Comparison of ENCODE assay signal across 9 mouse cellular contexts in genomic region chr7:44647042-44647724, GRCm38 (mm10). TPM values are rescaled to one million over a fixed set of nuclear protein-coding genes. Genes with fewer than 3 reads are reported as not detected.
DNase-seq lines count a peak whose midpoint lies in the region; ATAC-seq and TF ChIP-seq lines count a peak whose summit lies in the region.
"Had no signal": no experiment of that assay in that cellular context is flagged by ENCODE, and none has a peak within 500 bp of the region (broad histone marks: within the 10 kb centered on the region; RNA-seq: fewer than 3 reads in every experiment).

No protein-coding gene starts in this region.

- 0 out of 2 replicates have a peak, but pooled peaks have one; percentile 62 for ATAC-seq in midbrain, embryonic 15.5 days (replicated peaks)
- ATAC-seq in stomach, postnatal 0 days (ENCODE audit: low FRiP score, low TSS enrichment) = no peak; the same call in 1 of the 2 replicates

- no peak for TF ChIP-seq EP300 in stomach, postnatal 0 days (optimal IDR thresholded peaks at IDR 0.05)

- intact Hi-C loops in heart, postnatal 25 days (cut with DNase I) = no loop called here

- no peak overlapping the region for H3K4me2 ChIP-seq in midbrain, embryonic 15.5 days
- no peak overlapping the region for H3K4me2 ChIP-seq in stomach, postnatal 0 days (replicated peaks; ENCODE audit: low read depth)

- DNase-seq in left cerebral cortex, adult 18-20 months (ENCODE audit: low spot score in 2 of 2) = peak; percentile 83 to 87
- no peak for DNase-seq in left cerebral cortex, adult 11 months (ENCODE audit: low spot score)
- DNase-seq in adrenal gland, adult 18-20 months (ENCODE audit: low spot score in 2 of 2) = peak; percentile 56 to 58
- DNase-seq in embryo, embryonic 10.5 days (ENCODE audit: low spot score) = peak; percentile 86
- DNase-seq in heart, postnatal 25 days (ENCODE audit: low spot score) = peak; percentile 20
- DNase-seq in layer of hippocampus, postnatal 36 days = peak; percentile 69 to 70
- DNase-seq in stomach, postnatal 0 days (ENCODE audit: low spot score) = peak; percentile 78

- H3K9me3 ChIP-seq in midbrain, embryonic 15.5 days = no peaks in the 10 kb centered on the region
- H3K9me3 ChIP-seq in stomach, postnatal 0 days (ENCODE audit: control insufficient read depth, low read length) = no peaks in the 10 kb centered on the region

- H3K27me3 ChIP-seq in midbrain, embryonic 15.5 days (replicated peaks) = peaks cover 10% of the 10 kb centered on the region
- no peaks in the 10 kb centered on the region for H3K27me3 ChIP-seq in stomach, postnatal 0 days (ENCODE audit: control insufficient read depth, insufficient read depth, low read length)

- H3K36me3 ChIP-seq in midbrain, embryonic 15.5 days (replicated peaks) = no peaks in the 10 kb centered on the region
- no peaks in the 10 kb centered on the region for H3K36me3 ChIP-seq in stomach, postnatal 0 days (ENCODE audit: control insufficient read depth, insufficient read depth, low read length)

- WGBS in midbrain, embryonic 15.5 days = 50% methylated on average over 7 of the region's 7 CpGs
- WGBS in stomach, postnatal 0 days = 50% methylated on average over 7 of the region's 7 CpGs

- no peak overlapping the region for H3K9ac ChIP-seq in midbrain, embryonic 15.5 days
- no peak overlapping the region for H3K9ac ChIP-seq in stomach, postnatal 0 days (ENCODE audit: low read length)

- peaks cover 3% of the 10 kb centered on the region; the same call in 1 of the 2 replicates for H3K4me1 ChIP-seq in midbrain, embryonic 15.5 days
- H3K4me1 ChIP-seq in stomach, postnatal 0 days (replicated peaks; ENCODE audit: control insufficient read depth, insufficient read depth) = no peaks in the 10 kb centered on the region

- no peak overlapping the region for H3K4me3 ChIP-seq in midbrain, embryonic 15.5 days
- H3K4me3 ChIP-seq in stomach, postnatal 0 days (ENCODE audit: low read depth, low read length) = no peak overlapping the region
- H3K4me3 ChIP-seq: erythroblast, embryonic 14.5 days had no signal

- H3K27ac ChIP-seq in midbrain, embryonic 15.5 days = no peak overlapping the region
- H3K27ac ChIP-seq in stomach, postnatal 0 days (replicated peaks) = no peak overlapping the region

- peak; percentile 79 for TF ChIP-seq CTCF in stomach, postnatal 0 days (IDR thresholded peaks at IDR 0.05; ENCODE audit: low read depth)

RNA-seq across cellular contexts. Expression of gene Myh14, which starts 23.5 kb away (rescaled TPM):
- 10 to 100 TPM; 22.4 to 24.4 TPM for total RNA-seq in left cerebral cortex, adult 18-20 months (2021)
- 1 to 10 TPM; 5.5 to 6.6 TPM for total RNA-seq in adrenal gland, adult 18-20 months (2021)
- total RNA-seq in heart, postnatal 25 days (2021) = 10 to 100 TPM; 72.2 to 80.8 TPM
- total RNA-seq in layer of hippocampus, postnatal 36 days (2021) = 10 to 100 TPM; 27.7 to 28.1 TPM
- polyA plus RNA-seq in midbrain, embryonic 15.5 days (2015; fragmentation: Nextera tagmentation; extraction: Ambion mirVana) = 2.3 and 2.9 TPM in 2 replicates
- polyA plus RNA-seq in stomach, postnatal 0 days (2015; fragmentation: Nextera tagmentation; extraction: Ambion mirVana) = 28.1 and 28.4 TPM in 2 replicates

RNA-seq across cellular contexts. Expression of gene Kcnc3, which starts 56.7 kb away (rescaled TPM):
- 100 to 1,000 TPM in 1 of 2 experiments, 10 to 100 TPM in 1; 94.5 to 111 TPM for total RNA-seq in left cerebral cortex, adult 18-20 months (2021)
- 1 to 10 TPM; 4.0 to 5.6 TPM for total RNA-seq in adrenal gland, adult 18-20 months (2021)
- 1 to 10 TPM; 1.9 to 2.3 TPM for total RNA-seq in heart, postnatal 25 days (2021)
- 100 to 1,000 TPM; 175 to 188 TPM for total RNA-seq in layer of hippocampus, postnatal 36 days (2021)
- polyA plus RNA-seq in midbrain, embryonic 15.5 days (2015; fragmentation: Nextera tagmentation; extraction: Ambion mirVana) = 5.8 and 8.0 TPM in 2 replicates
- 0.06 and 0.10 TPM in 2 replicates for polyA plus RNA-seq in stomach, postnatal 0 days (2015; fragmentation: Nextera tagmentation; extraction: Ambion mirVana)

Comparison
In these comparisons a context has a peak if more than half of its experiments do, and no peak if none do; other contexts are left out.
1. RNA of gene Kcnc3, which starts 56.7 kb away (total RNA-seq): 175 to 188 TPM in layer of hippocampus, postnatal 36 days and 94.5 to 111 TPM in left cerebral cortex, adult 18-20 months; 4.0 to 5.6 TPM in adrenal gland, adult 18-20 months and 1.9 to 2.3 TPM in heart, postnatal 25 days; every median in the first group is over 10 times any median in the second.